Mouse (Mus musculus) E14TG2a.4 (cell line): ENCODE data around the gene Lctl.
"Not testable (repeated sequence)": the region's sequence is repeated elsewhere in the genome, so short reads cannot be mapped to it uniquely, and the experiment has no call there.

Experiments used
- H3K27me3 ChIP-seq: 2 replicates; pipeline ENCODE4 v1.6.1; 2014; ENCODE audit warnings: low read length, control low read depth; ENCODE audit not compliant: insufficient read depth
- H3K36me3 ChIP-seq: 2 replicates; pipeline ENCODE4 v1.6.1; 2014; ENCODE audit warnings: low read length, control low read depth; ENCODE audit not compliant: insufficient read depth
- H3K4me1 ChIP-seq: replicated peaks from 2 replicates; pipeline ENCODE4 v1.6.1; 2014; ENCODE audit warnings: low read depth, low read length, control low read depth
- H3K4me3 ChIP-seq: replicated peaks from 2 replicates; pipeline ENCODE4 v1.5.1; 2014; ENCODE audit warnings: mild to moderate bottlenecking, low read length
- H3K9me3 ChIP-seq: 2 replicates; pipeline ENCODE4 v1.6.1; 2014; ENCODE audit warnings: low read length, control low read depth
- CTCF ChIP-seq: conservative IDR thresholded peaks from 2 replicates; pipeline ENCODE4 v1.5.1; 2014; ENCODE audit warnings: low read length
- NANOG ChIP-seq: IDR thresholded peaks from 2 replicates; pipeline ENCODE4 v1.6.1; 2014; ENCODE audit warnings: borderline replicate concordance, low read length, mixed read lengths
- POU5F1 ChIP-seq: IDR thresholded peaks from 2 replicates; pipeline ENCODE4 v1.6.1; 2014; ENCODE audit warnings: low read length, borderline replicate concordance

Gene Lctl

DNA sequence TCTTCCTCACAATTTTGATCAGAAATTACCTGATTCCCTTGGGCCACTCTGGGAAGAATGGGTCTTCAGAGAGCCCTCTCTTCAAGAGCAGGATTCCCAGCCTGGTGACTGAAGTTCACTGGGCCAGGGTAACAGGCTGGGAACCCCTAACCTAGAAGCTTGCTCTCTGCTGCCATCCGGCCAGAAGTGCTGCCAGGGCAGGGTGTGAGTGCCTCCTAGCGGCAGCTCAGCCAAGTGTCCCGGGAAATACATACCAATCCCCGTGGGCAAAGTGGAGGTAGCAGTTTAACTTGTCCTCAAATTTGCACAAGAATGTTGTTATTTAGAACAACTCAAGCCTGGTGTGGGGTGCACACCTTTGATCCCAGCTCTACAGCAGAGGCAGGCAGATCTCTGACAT lies 16.5 kb upstream of the Lctl start:
- H3K4me1 ChIP-seq, result peaks cover 12% of the 10 kb centered on the region
- peaks cover 7% of the 10 kb centered on the region; the same call in 1 of the 2 replicates for H3K27me3 ChIP-seq
- no peaks in the 10 kb centered on the region for H3K36me3 ChIP-seq
- no peaks in the 10 kb centered on the region for H3K9me3 ChIP-seq
- H3K4me3 ChIP-seq, result 0 out of 2 replicates have a peak overlapping the region, but pooled peaks have one; percentile 39
- TF ChIP-seq NANOG (no peak), POU5F1 (no peak), CTCF (peak; percentile 91)

DNA sequence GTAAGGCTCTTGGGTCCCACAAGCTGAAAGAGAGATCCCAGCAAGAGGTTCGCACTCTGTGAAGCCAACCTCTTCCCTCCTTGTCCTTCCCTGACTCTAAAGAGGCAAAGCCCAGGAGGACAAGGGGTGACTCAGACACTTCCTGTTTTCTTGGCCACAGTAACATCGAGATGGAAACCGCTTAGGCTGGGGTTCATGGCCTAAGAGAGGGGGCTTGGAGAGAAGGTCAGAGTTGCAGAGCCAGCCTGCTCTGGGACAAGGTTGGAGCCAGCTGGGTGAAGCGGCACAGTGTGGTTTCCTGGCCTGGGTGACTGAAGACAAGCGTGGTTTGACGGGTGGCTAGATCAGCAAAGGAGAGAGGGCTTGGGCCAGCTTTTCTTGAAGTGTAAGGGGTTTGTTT lies 11.6 kb upstream of the Lctl start:
- H3K9me3 ChIP-seq, result no peaks in the 10 kb centered on the region
- peaks cover 7% of the 10 kb centered on the region; the same call in 1 of the 2 replicates for H3K27me3 ChIP-seq
- no peak overlapping the region for H3K4me3 ChIP-seq
- TF ChIP-seq CTCF (no peak), POU5F1 (no peak), NANOG (no peak)
- H3K4me1 ChIP-seq, result peaks cover 18% of the 10 kb centered on the region
- H3K36me3 ChIP-seq, result no peaks in the 10 kb centered on the region

DNA sequence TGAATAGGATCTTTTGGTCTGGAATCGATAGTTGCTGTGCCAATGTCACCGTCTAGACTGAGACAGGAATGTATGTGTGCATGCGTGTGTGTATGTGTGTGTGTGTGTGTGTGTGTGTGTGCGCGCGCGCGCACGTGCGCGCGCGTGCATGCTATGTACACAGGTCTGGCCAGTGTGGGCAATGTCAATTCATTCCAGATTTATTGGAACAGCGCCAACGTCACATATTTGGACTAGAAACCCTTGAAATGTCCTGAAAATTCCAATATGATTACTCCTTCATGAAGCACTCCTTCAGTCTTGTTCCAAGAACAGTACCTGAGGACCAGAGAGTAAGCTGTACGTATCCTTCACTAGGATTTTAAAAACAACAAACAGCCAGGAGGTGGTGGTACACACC lies 6.4 kb upstream of the Lctl start:
- H3K27me3 ChIP-seq, result peaks cover 6% of the 10 kb centered on the region; the same call in 1 of the 2 replicates
- H3K4me3 ChIP-seq, result no peak overlapping the region
- H3K36me3 ChIP-seq, result no peaks in the 10 kb centered on the region
- H3K9me3 ChIP-seq, result no peaks in the 10 kb centered on the region
- H3K4me1 ChIP-seq, result peaks cover 18% of the 10 kb centered on the region
- TF ChIP-seq CTCF (no peak), NANOG (no peak), POU5F1 (no peak)

DNA sequence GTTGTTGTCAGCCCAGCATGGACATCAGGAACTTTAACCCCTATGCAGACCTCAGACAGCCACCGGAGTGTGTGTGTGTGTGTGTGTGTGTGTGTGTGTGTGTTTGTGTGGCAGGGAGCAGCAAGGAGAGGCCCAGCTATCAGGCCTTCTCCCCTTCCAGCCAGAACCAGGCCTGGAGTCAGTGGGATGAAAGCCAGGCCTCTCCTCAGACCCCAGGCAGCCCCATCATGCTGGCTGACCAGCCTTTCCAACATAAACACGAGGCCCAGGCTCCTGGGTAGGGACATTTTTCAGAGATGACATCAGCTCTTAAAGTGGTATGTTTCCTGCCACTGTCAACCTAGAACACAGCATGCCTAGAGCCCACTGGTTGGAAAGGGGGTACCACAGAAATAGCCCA lies 2.3 kb upstream of the Lctl start:
- Histone ChIP-seq H3K36me3 (no peaks in the 10 kb centered on the region), H3K4me3 (no peak overlapping the region), H3K9me3 (no peaks in the 10 kb centered on the region), H3K27me3 (peaks cover 12% of the 10 kb centered on the region; the same call in 1 of the 2 replicates), H3K4me1 (peaks cover 16% of the 10 kb centered on the region)
- TF ChIP-seq CTCF, result no peak
- TF ChIP-seq NANOG, result no peak
- no peak for TF ChIP-seq POU5F1

DNA sequence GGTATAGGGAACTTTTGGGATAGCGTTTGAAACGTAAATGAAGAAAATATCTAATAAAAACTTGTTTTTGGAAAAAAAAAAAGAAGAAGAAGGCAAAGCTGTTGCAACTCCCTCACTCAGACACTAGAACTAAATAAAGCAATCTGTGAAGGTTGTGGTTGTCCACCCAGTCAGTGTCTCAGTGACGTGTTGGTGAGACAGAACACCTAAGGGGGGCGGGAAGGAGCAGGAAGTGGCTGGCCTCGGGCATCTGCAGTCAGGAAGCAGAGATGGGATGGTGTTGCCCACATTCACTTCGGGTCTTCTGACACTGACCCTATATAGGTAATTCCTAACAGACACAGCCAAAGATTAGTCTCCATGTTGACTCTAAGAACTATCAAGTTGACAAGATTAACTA lies 1.2 kb upstream of the Lctl start:
- TF ChIP-seq CTCF (no peak), POU5F1 (no peak), NANOG (no peak)
- H3K9me3 ChIP-seq, result no peaks in the 10 kb centered on the region
- H3K36me3 ChIP-seq, result no peaks in the 10 kb centered on the region

DNA sequence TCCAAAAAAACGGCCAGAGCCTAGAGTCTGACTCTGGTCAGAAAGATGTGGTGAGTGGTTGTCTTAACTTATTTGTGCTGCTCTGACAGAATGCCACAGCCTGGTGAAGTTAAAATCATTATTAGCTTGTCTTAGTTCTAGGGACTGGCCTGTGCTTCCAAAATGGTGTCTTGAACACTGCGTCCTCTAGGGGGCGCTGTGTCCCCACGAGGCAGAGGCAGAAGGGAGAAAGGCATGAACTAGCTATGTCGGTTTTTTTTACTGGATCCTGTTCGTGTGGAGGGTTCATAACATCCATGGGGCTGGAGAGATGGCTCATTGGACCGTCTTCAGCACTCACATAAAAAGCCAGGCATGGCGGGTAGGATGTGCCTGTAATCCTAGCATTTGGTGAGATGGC lies 3.0 kb downstream of the Lctl start:
- Histone ChIP-seq H3K4me3 (0 out of 2 replicates have a peak overlapping the region, but pooled peaks have one; percentile 1), H3K4me1 (peaks cover 54% of the 10 kb centered on the region), H3K27me3 (0 out of 2 replicates have a peak, but pooled peaks cover 6% of the 10 kb centered on the region), H3K9me3 (no peaks in the 10 kb centered on the region), H3K36me3 (no peaks in the 10 kb centered on the region)
- TF ChIP-seq CTCF (peak; percentile 98), NANOG (no peak)

More for the DNA sequence above, 1.2 kb upstream of the Lctl start:
- Histone ChIP-seq H3K4me3 (no peak overlapping the region), H3K27me3 (peaks cover 12% of the 10 kb centered on the region; the same call in 1 of the 2 replicates), H3K4me1 (peaks cover 22% of the 10 kb centered on the region)

DNA sequence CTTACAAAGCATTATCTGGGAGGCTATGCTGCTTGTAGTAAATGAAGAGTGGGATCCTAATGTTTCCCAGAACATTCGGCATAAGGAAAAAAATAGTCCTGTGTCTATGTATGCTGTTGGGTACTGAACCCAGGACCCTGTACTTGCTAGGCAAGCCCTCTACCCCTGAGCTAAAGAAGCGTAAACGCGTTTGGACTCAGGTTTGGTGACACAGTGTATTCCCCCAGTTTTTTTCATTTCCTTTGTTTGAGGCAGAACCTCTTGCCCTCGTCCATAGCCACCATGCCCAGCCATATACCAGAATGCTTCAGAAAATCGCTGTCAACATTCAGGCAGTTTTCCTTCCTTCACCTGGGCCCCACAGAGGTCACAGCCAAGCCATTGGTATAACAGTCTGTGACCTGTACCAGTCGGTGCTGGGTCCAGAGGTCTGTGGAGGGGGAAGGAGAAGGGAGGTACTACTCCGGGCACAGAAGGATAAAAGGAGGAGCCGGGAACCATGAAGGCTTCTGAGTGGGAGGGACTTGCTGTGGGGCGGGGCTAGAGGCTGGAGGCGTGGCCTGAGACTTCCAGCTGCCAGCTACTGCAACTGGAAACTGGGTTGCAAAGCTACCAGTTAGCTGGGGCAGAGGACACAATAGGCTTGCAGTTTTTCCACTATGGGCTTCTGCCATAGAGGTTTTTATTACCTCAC lies 3.8 kb downstream of the Lctl start:
- Histone ChIP-seq H3K4me3 (peak overlapping the region; percentile 49), H3K36me3 (no peaks in the 10 kb centered on the region), H3K27me3 (0 out of 2 replicates have a peak, but pooled peaks cover 6% of the 10 kb centered on the region), H3K4me1 (peaks cover 62% of the 10 kb centered on the region), H3K9me3 (no peaks in the 10 kb centered on the region)
- TF ChIP-seq POU5F1, result no peak
- TF ChIP-seq CTCF, result no peak
- TF ChIP-seq NANOG, result no peak

DNA sequence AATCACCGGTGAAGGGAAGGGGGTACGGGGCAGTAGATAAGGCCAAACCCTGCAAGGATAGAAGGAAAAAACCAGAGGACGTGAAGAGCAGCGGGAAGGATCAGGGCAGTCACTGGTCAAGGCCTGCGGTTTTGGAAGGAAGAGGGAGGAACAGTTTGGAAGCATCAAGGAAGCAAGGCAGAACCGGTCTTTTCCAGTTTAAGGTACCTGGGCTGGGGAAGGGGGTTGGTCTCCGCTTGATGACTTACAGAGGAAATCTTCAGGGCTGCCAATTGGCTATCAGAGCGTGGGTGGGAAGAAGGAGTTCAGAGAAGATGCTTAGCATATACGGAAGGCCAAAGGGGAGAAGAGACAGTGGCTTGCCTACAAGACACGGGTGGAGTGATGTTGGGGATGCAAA lies 5.7 kb downstream of the Lctl start:
- H3K4me3 ChIP-seq, result peak overlapping the region; percentile 57
- TF ChIP-seq POU5F1, result no peak
- no peak for TF ChIP-seq CTCF
- no peak for TF ChIP-seq NANOG
- H3K9me3 ChIP-seq, result no peaks in the 10 kb centered on the region
- no peaks in the 10 kb centered on the region for H3K36me3 ChIP-seq
- peaks cover 4% of the 10 kb centered on the region; the same call in 1 of the 2 replicates for H3K27me3 ChIP-seq
- peaks cover 74% of the 10 kb centered on the region for H3K4me1 ChIP-seq

DNA sequence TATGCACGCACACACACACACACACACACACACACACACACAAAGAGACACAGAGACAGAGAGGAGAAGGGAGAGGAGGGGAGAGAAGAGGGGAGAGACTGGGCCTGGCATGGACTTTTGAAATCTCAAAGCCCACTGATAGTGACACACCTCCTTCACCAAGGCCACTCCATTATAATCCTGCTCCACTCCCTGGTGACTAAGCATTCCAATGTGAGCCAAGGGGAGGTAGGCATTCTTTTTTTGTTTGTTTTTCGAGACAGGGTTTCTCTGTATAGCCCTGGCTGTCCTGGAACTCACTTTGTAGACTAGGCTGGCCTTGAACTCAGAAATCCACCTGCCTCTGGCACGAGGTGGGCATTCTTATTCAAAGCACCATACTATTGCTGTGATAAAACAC lies 7.9 kb downstream of the Lctl start:
- not testable (repeated sequence) for H3K36me3 ChIP-seq, H3K4me3 ChIP-seq, H3K9me3 ChIP-seq, H3K27me3 ChIP-seq
- peaks cover 69% of the 10 kb centered on the region for H3K4me1 ChIP-seq
